Mouse (Mus musculus) adipocyte (in vitro differentiated cells): ENCODE data around the gene Nbeal2.
"Not testable (repeated sequence)": the region's sequence is repeated elsewhere in the genome, so short reads cannot be mapped to it uniquely, and the experiment has no call there.

Experiments used
- DNase-seq: peaks from one replicate; pipeline ENCODE4 v3.0.0-alpha.2; 2016; ENCODE audit warnings: low spot score

Gene Nbeal2

DNA sequence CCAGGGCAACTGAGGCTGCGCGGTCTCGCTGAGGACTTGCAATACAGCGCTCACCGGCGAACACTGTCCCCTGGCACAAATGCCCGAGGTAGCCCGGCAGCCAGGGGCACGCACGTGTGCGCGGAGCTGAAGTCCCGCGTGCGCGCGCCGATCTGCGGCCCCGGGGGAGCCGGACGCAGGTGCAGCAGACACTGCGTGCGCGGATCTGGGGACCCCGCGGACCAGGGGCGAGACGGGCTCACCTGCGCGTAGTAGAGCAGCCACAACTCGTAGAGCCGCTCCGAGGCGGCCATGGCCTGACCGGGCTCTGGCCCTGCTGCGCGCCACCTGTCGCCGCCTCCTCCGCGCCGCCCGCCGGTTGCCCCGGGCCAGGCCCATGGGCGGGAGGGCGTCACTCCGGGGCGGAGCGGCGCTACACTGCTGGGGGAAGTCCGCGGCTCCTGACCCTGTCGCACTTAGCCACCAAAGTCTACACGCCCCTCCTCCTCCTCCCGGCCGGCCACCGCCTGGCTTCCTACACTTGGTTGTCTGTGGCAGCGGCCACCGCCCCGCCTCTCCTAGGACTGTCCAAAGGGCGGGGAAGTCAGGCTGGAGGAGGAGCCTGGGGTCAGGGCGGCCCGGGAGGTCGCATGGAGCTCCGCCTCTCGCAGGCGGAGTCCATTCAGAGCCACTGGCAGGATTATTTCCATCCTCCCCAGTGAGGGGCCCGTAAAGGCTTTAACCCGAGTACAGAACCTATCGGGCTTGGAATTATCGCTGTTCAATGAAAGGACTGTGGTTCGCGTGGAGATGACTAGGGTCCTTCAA is at the start of gene Nbeal2:
Gene Nbeal2 (minus strand): TSS at position 507 of the 807 bp plus-strand sequence.
- peak; percentile 95 for DNase-seq

DNA sequence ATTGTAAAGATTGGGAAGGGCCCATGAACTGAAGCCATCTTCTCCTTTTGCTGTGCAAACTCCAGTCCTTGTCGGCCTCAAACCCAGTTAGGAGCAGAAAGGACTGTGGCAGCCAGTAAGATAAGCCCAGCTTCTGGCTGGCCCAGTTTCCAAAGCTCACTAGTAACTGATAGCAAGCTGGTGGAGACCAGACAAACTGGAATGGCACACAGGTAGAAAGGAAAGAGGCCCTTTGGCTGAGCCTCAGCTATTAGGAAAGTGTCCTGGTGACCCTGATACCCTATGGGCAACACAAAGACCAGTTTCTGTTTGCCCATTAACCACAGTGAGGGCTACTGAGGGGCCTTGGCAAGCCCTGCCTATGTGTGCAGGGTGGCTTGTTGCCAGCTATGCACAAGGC is 48.9 kb upstream of the Nbeal2 start:
- DNase-seq: no peak

GRCm38 (mm10) chr9:110701114-110702032 is 47.4 kb upstream of the Nbeal2 start:
- no peak for DNase-seq

DNA sequence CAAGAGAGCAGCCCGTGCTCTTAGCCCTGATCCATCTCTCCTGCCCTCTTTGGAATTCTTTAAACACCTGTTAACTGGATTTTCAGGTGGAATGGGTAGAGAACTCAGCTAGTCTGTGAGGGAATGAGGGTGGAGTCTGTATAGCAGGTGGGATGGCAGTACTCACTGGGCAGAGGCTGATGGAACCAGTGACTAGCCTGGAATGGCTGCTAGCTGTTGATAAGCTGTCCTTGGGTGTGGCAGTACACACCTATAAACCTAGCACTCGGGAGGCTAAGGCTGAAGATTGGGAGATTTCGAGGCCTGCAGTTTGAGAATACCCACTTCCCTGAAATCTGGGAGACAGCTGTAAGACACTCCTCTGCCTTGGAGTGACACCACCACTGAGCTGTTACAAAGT is 45.6 kb upstream of the Nbeal2 start:
- no peak for DNase-seq

- DNase-seq: no peak
Measured at GRCm38 (mm10) chr9:110697465-110697864, 43.5 kb upstream of the Nbeal2 start.

GRCm38 (mm10) chr9:110696427-110696826 is 42.5 kb upstream of the Nbeal2 start:
- DNase-seq: no peak

GRCm38 (mm10) chr9:110695165-110695755 is 41.3 kb upstream of the Nbeal2 start:
- DNase-seq: no peak

DNA sequence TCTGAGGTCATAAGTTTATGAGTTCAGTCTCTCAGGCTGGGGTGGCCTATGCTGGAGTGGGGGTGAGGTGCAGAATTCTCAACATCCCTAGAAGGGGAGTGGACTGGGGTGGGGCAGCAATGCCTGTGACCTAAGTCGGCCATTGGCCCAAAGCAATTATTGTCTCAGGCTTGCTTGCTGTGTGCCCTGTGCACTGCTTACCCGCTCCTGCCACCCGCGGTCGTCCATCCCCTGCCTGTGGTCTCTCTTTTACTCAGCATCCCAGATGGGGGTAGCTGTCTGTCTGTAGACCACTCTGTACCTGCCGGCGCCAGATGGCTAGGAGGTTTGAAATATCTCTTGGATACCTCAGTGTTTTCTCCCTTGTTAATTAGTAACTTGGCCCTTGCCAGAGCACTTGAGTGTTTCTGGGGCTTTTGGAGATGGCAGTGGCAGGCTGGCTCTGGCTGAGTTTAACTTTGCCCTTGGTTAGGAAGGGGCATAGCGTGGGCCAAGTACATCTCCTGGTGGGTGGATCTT is 35.4 kb upstream of the Nbeal2 start:
- no peak for DNase-seq

- peak; percentile 32 for DNase-seq
Measured at GRCm38 (mm10) chr9:110687846-110688245, 33.9 kb upstream of the Nbeal2 start.

GRCm38 (mm10) chr9:110687061-110687460 is 33.1 kb upstream of the Nbeal2 start:
- DNase-seq: no peak

DNA sequence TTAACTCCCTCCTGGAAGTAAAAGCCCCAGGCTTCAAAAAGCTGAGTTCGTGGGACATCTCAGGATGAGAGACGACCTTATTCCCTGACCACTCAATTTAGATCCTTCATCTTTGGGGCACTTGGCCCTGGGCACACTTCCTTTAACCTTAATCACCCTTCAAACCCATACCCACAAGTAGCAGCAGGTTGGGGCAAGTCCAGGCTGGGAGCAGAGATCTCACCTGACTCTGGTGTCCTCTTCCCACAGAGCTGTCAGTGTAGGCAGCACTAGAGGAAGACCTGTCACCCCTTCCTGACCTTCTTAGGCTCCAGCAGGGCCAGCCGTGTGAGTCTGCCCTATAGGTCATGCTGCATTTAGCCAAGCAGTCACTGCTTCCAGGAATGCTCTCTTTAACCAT is 32.5 kb upstream of the Nbeal2 start:
- DNase-seq: no peak

GRCm38 (mm10) chr9:110685591-110685990 is 31.6 kb upstream of the Nbeal2 start:
- no peak for DNase-seq

DNA sequence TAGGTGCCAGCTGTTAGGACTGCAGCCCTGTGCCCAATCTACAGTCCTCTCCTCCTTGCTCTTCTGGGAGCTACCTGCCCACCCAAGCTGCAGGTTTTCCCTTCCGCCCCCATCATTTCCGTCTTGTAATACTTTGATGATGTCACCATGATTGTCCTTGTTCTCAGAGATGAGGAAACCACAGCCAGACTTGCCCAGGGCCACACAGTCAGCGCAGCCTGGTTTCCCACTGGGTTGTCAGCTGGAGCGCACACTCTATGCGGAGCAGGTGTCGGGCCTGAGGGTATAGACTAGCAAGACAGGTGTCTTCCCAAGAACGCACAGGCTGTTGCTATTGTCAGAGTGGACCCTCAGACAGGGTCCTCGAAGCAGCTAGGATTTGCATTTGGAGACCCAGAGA is 31.2 kb upstream of the Nbeal2 start:
- no peak for DNase-seq

DNA sequence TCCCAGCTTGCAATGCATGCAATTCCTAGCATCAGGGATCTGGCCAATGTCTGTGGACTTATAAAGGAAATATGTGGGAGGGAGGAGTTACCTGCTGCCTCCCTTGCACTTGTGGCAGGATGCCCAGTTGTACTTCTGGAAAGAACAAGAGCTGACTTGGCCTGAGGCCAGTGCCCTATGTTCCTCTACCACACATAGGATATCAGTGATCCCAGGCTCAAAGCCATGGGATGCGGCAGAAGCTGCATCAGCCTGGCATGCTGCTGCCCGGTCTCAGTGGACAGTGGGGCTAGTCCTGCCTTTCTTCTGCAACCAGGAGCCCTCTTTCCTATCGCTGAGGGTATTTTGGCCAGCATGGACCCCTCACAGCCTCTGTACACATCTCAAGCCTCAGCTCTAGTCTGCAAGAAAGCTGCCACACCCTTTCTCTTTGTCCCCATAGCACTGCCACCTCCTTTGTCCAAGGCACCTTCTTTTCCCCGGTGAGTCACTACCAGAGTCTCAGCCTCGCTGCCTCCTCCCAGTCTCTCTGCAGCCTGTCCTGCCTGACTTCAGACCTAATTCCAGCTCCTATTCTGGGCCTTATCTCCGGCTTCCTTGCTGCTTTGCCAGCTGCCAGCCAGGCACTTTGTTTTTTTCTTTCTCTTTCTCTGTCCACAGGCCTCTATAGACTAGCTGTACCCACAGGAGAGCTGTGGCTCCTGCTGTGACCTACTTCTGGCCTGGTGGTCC is 30.3 kb upstream of the Nbeal2 start:
- peak; percentile 67 for DNase-seq

DNA sequence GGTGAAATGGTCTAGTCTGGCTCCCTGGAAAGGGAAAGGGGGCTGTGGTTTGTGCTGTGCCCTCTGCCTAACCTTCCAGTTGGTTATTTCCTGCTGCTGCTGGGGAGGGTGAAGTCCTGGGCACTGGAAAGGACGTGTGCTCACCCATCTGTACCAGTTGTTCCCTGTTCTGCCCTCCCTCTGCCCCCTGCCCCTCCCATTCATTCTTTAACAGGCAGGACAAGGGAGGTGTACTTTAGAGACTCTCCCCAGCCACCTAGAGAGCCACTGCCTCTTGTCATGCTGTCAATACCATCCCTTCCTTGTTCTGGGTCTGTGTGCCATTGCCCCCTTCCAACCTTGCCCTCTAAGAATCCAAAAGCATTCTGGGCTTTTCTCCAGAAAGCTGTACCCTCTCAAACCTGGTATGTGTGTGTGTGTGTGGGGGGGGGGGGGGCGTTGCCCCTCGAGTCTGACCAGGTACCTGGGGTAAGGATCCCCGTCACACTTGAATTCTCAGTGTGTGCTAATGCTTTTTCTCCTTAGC is 29.7 kb upstream of the Nbeal2 start:
- no peak for DNase-seq

DNA sequence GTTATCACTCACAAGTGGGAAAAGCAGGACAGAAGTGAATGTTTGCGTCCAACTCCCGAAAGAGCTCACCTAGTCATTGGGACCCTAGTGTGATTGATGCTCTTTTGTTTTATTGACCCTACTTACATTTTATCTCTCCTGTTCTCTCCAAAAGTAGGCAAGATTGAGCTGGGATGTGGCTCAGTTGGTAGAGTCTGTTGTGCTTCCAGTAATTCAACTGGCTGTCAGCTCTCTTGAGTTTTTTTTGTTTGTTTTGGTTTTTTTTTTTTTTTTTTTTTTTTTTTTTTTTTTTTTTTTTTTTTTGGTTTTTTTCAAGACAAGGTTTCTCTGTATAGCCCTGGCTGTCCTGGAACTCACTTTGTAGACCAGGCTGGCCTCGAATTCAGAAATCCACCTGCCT is 28.7 kb upstream of the Nbeal2 start:
- not testable (repeated sequence) for DNase-seq

GRCm38 (mm10) chr9:110682255-110682654 is 28.3 kb upstream of the Nbeal2 start:
- no peak for DNase-seq

- no peak for DNase-seq
Measured at GRCm38 (mm10) chr9:110681817-110682216, 27.9 kb upstream of the Nbeal2 start.

DNA sequence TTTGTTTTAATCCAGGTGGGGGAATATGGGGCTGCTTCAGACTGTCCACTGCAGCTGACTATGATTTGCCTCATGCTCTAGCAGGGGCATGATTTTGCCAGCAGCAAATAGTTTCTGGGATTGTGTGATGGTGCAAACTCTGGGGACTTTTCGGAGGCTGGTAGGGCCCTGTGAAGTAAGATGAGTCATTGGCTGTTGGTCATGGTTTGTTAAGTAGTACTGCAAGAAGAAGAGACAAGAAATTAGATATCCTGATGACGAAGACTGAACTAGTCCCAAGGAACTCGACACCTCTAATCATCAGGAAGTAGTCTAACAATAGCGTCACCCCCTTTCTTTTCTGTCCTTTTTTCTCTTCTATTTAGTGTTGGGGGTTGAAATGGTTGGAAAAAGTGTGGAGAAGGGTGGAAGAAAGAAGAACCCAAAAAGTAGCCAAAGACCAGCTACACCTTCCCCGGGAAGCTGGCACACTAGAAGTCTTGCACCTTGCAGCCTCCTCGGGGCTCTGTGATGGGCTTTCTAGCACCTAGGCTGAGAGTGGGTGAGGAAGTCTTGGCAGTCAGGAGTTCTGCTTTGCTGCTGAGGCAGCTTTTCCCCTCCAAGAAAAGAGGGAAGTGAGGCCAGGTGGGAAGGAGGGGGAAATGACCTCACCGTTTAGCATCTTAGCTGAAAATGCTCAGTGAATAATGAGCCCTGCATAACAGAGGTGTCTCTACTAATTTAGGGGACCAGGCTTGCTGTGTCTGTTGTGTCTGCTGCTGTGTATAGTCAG is 27.0 kb upstream of the Nbeal2 start:
- no peak for DNase-seq

DNA sequence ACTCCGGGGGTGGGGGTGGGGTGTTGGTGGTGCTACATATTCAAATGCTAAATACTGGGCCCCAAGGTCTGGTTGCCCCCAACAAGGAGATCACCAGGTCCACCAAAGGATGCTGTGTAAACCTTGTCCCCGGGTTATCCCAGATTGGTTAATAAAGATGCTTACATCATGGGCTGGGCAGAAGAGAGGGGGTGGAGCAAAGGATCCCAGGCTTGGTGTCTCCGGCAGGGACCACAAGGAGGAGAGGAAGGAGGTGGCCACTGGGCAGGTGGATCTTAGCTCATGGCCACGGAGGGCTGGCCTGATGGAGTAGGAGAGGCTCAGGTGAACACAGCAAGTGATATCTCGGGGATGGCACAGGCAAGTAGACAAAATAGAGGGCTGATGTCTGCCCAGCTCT is 24.9 kb upstream of the Nbeal2 start:
- no peak for DNase-seq

DNA sequence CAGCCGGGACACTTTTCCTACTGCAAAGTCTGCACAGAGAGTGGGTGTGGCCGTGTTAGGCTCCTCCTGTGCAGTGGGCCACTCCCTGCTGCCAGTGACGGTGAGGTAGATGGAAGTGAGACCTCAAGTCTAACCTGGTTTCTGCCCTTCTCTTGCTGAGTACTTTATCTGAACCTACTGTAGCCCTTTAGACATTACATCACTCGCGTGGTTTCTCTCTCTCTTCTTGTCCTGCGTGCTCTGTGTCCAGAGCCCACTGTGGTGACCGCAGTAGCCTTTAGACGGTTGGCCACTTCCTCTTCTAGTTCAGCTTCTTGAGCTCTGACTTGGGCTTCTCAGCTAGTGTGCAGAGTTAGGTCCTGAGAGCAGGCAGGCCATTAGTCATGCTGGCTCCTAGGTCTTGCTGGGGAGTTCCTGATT is 22.5 kb upstream of the Nbeal2 start:
- DNase-seq: no peak
